Mouse (Mus musculus): ENCODE data around the gene Cdc42se1. TPM values are rescaled to one million over a fixed set of nuclear protein-coding genes. Genes with fewer than 3 reads are reported as not detected.

The Cdc42se1 gene
- polyA plus RNA-seq, 1 experiment: 41.6 TPM

GRCm38 (mm10) chr3:95284501-95285281 is 56.2 kb downstream of the Cdc42se1 start:
- Histone ChIP-seq H3K4me3 (ENCODE audit: low read depth, low read length) (peak overlapping the region; percentile 0; the same call in 1 of the 2 replicates), H3K4me1 (ENCODE audit: control insufficient read depth, insufficient read depth, insufficient read length, low read length) (peaks cover 3% of the 10 kb centered on the region; the same call in 1 of the 2 replicates), H3K27me3 (ENCODE audit: control insufficient read depth, insufficient read depth, low read length) (no peaks in the 10 kb centered on the region), H3K36me3 (ENCODE audit: control insufficient read depth, insufficient read depth, low read length) (peaks cover 18% of the 10 kb centered on the region), H3K27ac (ENCODE audit: insufficient read depth, low read depth, low read length) (no peak overlapping the region)
- no peak for TF ChIP-seq POLR2A (IDR thresholded peaks at IDR 0.05; ENCODE audit: low read depth, low read length)
- WGBS: 74% methylated on average over 12 of the region's 12 CpGs

GRCm38 (mm10) chr3:95285390-95285789 is 56.9 kb downstream of the Cdc42se1 start:
- peaks cover 3% of the 10 kb centered on the region; the same call in 1 of the 2 replicates for H3K4me1 ChIP-seq (ENCODE audit: control insufficient read depth, insufficient read depth, insufficient read length, low read length)
- no peak overlapping the region; the same call in 1 of the 2 replicates for H3K27ac ChIP-seq (ENCODE audit: insufficient read depth, low read depth, low read length)

More at GRCm38 (mm10) chr3:95285390-95285789, 56.9 kb downstream of the Cdc42se1 start:
- Histone ChIP-seq H3K27me3 (ENCODE audit: control insufficient read depth, insufficient read depth, low read length) (no peaks in the 10 kb centered on the region), H3K36me3 (ENCODE audit: control insufficient read depth, insufficient read depth, low read length) (peaks cover 24% of the 10 kb centered on the region), H3K4me3 (ENCODE audit: low read depth, low read length) (no peak overlapping the region)
- TF ChIP-seq CTCF (IDR thresholded peaks at IDR 0.05; ENCODE audit: extremely low read depth, insufficient read length, insufficient replicate concordance, low read depth, low read length) (no peak), POLR2A (IDR thresholded peaks at IDR 0.05; ENCODE audit: low read depth, low read length) (no peak)
- 86% methylated on average over 5 of the region's 5 CpGs for WGBS

Other genes starting within 250 kb of the Cdc42se1 start
- gene Zfp687, start 213.3 kb upstream of the Cdc42se1 start, polyA plus RNA-seq (2012; rRNA removed): 9.1 and 17.1 TPM in 2 replicates
- 81.7 and 131 TPM in 2 replicates for gene Psmd4, start 186.1 kb upstream of the Cdc42se1 start, polyA plus RNA-seq (2012; rRNA removed)
- 6.7 and 14.9 TPM in 2 replicates for gene Pip5k1a, start 121.8 kb upstream of the Cdc42se1 start, polyA plus RNA-seq (2012; rRNA removed)
- 27.4 and 63.8 TPM in 2 replicates for gene Vps72, start 117.7 kb upstream of the Cdc42se1 start, polyA plus RNA-seq (2012; rRNA removed)
- 0.62 and 0.84 TPM in 2 replicates for gene Tmod4, start 104.3 kb upstream of the Cdc42se1 start, polyA plus RNA-seq (2012; rRNA removed)
- gene Scnm1, start 94.7 kb upstream of the Cdc42se1 start, polyA plus RNA-seq (2012; rRNA removed): 15.3 and 34.3 TPM in 2 replicates
- 1.8 and 5.0 TPM in 2 replicates for gene Lysmd1, start 94.6 kb upstream of the Cdc42se1 start, polyA plus RNA-seq (2012; rRNA removed)
- 8.6 and 52.3 TPM in 2 replicates for gene Tnfaip8l2, start 86.4 kb upstream of the Cdc42se1 start, polyA plus RNA-seq (2012; rRNA removed)
- gene Sema6c, start 68.3 kb upstream of the Cdc42se1 start, polyA plus RNA-seq (2012; rRNA removed): 2.1 and 4.6 TPM in 2 replicates
- gene Gabpb2, start 10.8 kb upstream of the Cdc42se1 start, polyA plus RNA-seq (2012; rRNA removed): 2.9 and 7.4 TPM in 2 replicates
- gene Mllt11, start 3.4 kb downstream of the Cdc42se1 start, polyA plus RNA-seq (2012; rRNA removed): 13.1 and 14.0 TPM in 2 replicates
- gene Gm128, start 12.9 kb downstream of the Cdc42se1 start, polyA plus RNA-seq (2012; rRNA removed): 0.13 and 0.18 TPM in 2 replicates
- 0.16 and 0.58 TPM in 2 replicates for gene Bnipl, start 22.5 kb downstream of the Cdc42se1 start, polyA plus RNA-seq (2012; rRNA removed)
- gene Mindy1, start 52.6 kb downstream of the Cdc42se1 start, polyA plus RNA-seq (2012; rRNA removed): 58.5 and 89.2 TPM in 2 replicates
- 4.4 and 11.5 TPM in 2 replicates for gene Prune1, start 53.3 kb downstream of the Cdc42se1 start, polyA plus RNA-seq (2012; rRNA removed)
- 0.52 and 0.65 TPM in 2 replicates for gene Anxa9, start 78.4 kb downstream of the Cdc42se1 start, polyA plus RNA-seq (2012; rRNA removed)
- 51.3 and 84.0 TPM in 2 replicates for gene Cers2, start 86.1 kb downstream of the Cdc42se1 start, polyA plus RNA-seq (2012; rRNA removed)
- gene Setdb1, start 128.5 kb downstream of the Cdc42se1 start, polyA plus RNA-seq (2012; rRNA removed): 3.3 and 5.3 TPM in 2 replicates
- not detected in 2 replicates for gene 4930558C23Rik, start 174.1 kb downstream of the Cdc42se1 start, polyA plus RNA-seq (2012; rRNA removed)
- 11.7 and 29.5 TPM in 2 replicates for gene Arnt, start 205.7 kb downstream of the Cdc42se1 start, polyA plus RNA-seq (2012; rRNA removed)

All from small intestine, adult 2 months (tissue).